Mouse (Mus musculus): Measurements from ENCODE around the gene Foxn2. TPM values are rescaled to one million over a fixed set of nuclear protein-coding genes. Genes with fewer than 3 reads are reported as not detected.
A peak's percentile ranks its signal among the peaks of the same experiment; 100 is the strongest.
"Not testable (repeated sequence)": the region's sequence is repeated elsewhere in the genome, so short reads cannot be mapped to it uniquely, and the experiment has no call there.

Foxn2 gene
- polyA plus RNA-seq, 1 experiment from 2014 or later = 15.7 TPM

GRCm38 (mm10) chr17:88458079-88458478 lies 17.6 kb downstream of the Foxn2 start:
- Histone ChIP-seq H3K4me3 (ENCODE audit: low read depth, low read length) (no peak overlapping the region), H3K27ac (ENCODE audit: low read length) (no peak overlapping the region), H3K4me2 (replicated peaks; ENCODE audit: low read depth, low read length) (no peak overlapping the region), H3K4me1 (ENCODE audit: control insufficient read depth, insufficient read depth, low read length) (0 out of 2 replicates have a peak, but pooled peaks cover 2% of the 10 kb centered on the region), H3K9ac (replicated peaks; ENCODE audit: low read depth, low read length) (no peak overlapping the region), H3K27me3 (ENCODE audit: control insufficient read depth, insufficient read depth, low read length) (no peaks in the 10 kb centered on the region), H3K9me3 (ENCODE audit: control insufficient read depth, low read depth, low read length) (no peaks in the 10 kb centered on the region), H3K36me3 (ENCODE audit: control insufficient read depth, insufficient read depth, low read length) (peaks cover 7% of the 10 kb centered on the region; the same call in 1 of the 2 replicates)
- 91% methylated on average over 3 of the region's 3 CpGs for WGBS
- ATAC-seq (ENCODE audit: insufficient number of reproducible peaks, insufficient read depth, low FRiP score, low read depth) = no peak

- ATAC-seq (ENCODE audit: insufficient number of reproducible peaks, insufficient read depth, low FRiP score, low read depth) = 0 out of 2 replicates have a peak, but pooled peaks have one; percentile 42
- WGBS = 32% methylated on average over 2 of the region's 2 CpGs
- H3K4me2 ChIP-seq (replicated peaks; ENCODE audit: low read depth, low read length) = no peak overlapping the region
Observed at GRCm38 (mm10) chr17:88459516-88459915, 19.0 kb downstream of the Foxn2 start.

GRCm38 (mm10) chr17:88459916-88460901 lies 19.7 kb downstream of the Foxn2 start:
- peak; percentile 33; the same call in 1 of the 2 replicates for ATAC-seq (ENCODE audit: insufficient number of reproducible peaks, insufficient read depth, low FRiP score, low read depth)
- Histone ChIP-seq H3K4me1 (ENCODE audit: control insufficient read depth, insufficient read depth, low read length) (0 out of 2 replicates have a peak, but pooled peaks cover 2% of the 10 kb centered on the region), H3K27me3 (ENCODE audit: control insufficient read depth, insufficient read depth, low read length) (no peaks in the 10 kb centered on the region), H3K9me3 (ENCODE audit: control insufficient read depth, low read depth, low read length) (no peaks in the 10 kb centered on the region), H3K36me3 (ENCODE audit: control insufficient read depth, insufficient read depth, low read length) (peaks cover 7% of the 10 kb centered on the region; the same call in 1 of the 2 replicates), H3K4me2 (replicated peaks; ENCODE audit: low read depth, low read length) (no peak overlapping the region), H3K9ac (replicated peaks; ENCODE audit: low read depth, low read length) (no peak overlapping the region), H3K4me3 (ENCODE audit: low read depth, low read length) (no peak overlapping the region), H3K27ac (ENCODE audit: low read length) (no peak overlapping the region)
- 54% methylated on average over 7 of the region's 7 CpGs for WGBS

More at GRCm38 (mm10) chr17:88459516-88459915, 19.0 kb downstream of the Foxn2 start:
- Histone ChIP-seq H3K4me3 (ENCODE audit: low read depth, low read length) (no peak overlapping the region), H3K9me3 (ENCODE audit: control insufficient read depth, low read depth, low read length) (no peaks in the 10 kb centered on the region), H3K36me3 (ENCODE audit: control insufficient read depth, insufficient read depth, low read length) (peaks cover 7% of the 10 kb centered on the region; the same call in 1 of the 2 replicates), H3K27ac (ENCODE audit: low read length) (no peak overlapping the region), H3K4me1 (ENCODE audit: control insufficient read depth, insufficient read depth, low read length) (0 out of 2 replicates have a peak, but pooled peaks cover 2% of the 10 kb centered on the region), H3K9ac (replicated peaks; ENCODE audit: low read depth, low read length) (no peak overlapping the region), H3K27me3 (ENCODE audit: control insufficient read depth, insufficient read depth, low read length) (no peaks in the 10 kb centered on the region)

- Histone ChIP-seq H3K36me3 (ENCODE audit: control insufficient read depth, insufficient read depth, low read length) (peaks cover 7% of the 10 kb centered on the region; the same call in 1 of the 2 replicates), H3K27ac (ENCODE audit: low read length) (no peak overlapping the region), H3K9ac (replicated peaks; ENCODE audit: low read depth, low read length) (no peak overlapping the region), H3K4me1 (ENCODE audit: control insufficient read depth, insufficient read depth, low read length) (0 out of 2 replicates have a peak, but pooled peaks cover 2% of the 10 kb centered on the region), H3K4me2 (replicated peaks; ENCODE audit: low read depth, low read length) (no peak overlapping the region), H3K9me3 (ENCODE audit: control insufficient read depth, low read depth, low read length) (no peaks in the 10 kb centered on the region), H3K4me3 (ENCODE audit: low read depth, low read length) (no peak overlapping the region), H3K27me3 (ENCODE audit: control insufficient read depth, insufficient read depth, low read length) (no peaks in the 10 kb centered on the region)
- no peak for ATAC-seq (ENCODE audit: insufficient number of reproducible peaks, insufficient read depth, low FRiP score, low read depth)
- 68% methylated on average over 5 of the region's 5 CpGs for WGBS
Observed at GRCm38 (mm10) chr17:88462658-88463057, 22.1 kb downstream of the Foxn2 start.

- Histone ChIP-seq H3K27ac (ENCODE audit: low read length) (no peak overlapping the region), H3K4me2 (replicated peaks; ENCODE audit: low read depth, low read length) (no peak overlapping the region), H3K36me3 (ENCODE audit: control insufficient read depth, insufficient read depth, low read length) (peaks cover 7% of the 10 kb centered on the region; the same call in 1 of the 2 replicates), H3K4me1 (ENCODE audit: control insufficient read depth, insufficient read depth, low read length) (0 out of 2 replicates have a peak, but pooled peaks cover 2% of the 10 kb centered on the region), H3K9me3 (ENCODE audit: control insufficient read depth, low read depth, low read length) (no peaks in the 10 kb centered on the region), H3K4me3 (ENCODE audit: low read depth, low read length) (no peak overlapping the region), H3K9ac (replicated peaks; ENCODE audit: low read depth, low read length) (no peak overlapping the region), H3K27me3 (ENCODE audit: control insufficient read depth, insufficient read depth, low read length) (no peaks in the 10 kb centered on the region)
- ATAC-seq (ENCODE audit: insufficient number of reproducible peaks, insufficient read depth, low FRiP score, low read depth) = no peak; the same call in 1 of the 2 replicates
- WGBS = 49% methylated on average over 1 of the region's 1 CpGs
Observed at GRCm38 (mm10) chr17:88466591-88466990, 26.1 kb downstream of the Foxn2 start.

- Histone ChIP-seq H3K27ac (ENCODE audit: low read length) (no peak overlapping the region), H3K4me1 (ENCODE audit: control insufficient read depth, insufficient read depth, low read length) (0 out of 2 replicates have a peak, but pooled peaks cover under 1% of the 10 kb centered on the region), H3K36me3 (ENCODE audit: control insufficient read depth, insufficient read depth, low read length) (peaks cover 3% of the 10 kb centered on the region; the same call in 1 of the 2 replicates), H3K4me3 (ENCODE audit: low read depth, low read length) (no peak overlapping the region), H3K4me2 (replicated peaks; ENCODE audit: low read depth, low read length) (no peak overlapping the region), H3K9ac (replicated peaks; ENCODE audit: low read depth, low read length) (no peak overlapping the region), H3K27me3 (ENCODE audit: control insufficient read depth, insufficient read depth, low read length) (no peaks in the 10 kb centered on the region), H3K9me3 (ENCODE audit: control insufficient read depth, low read depth, low read length) (no peaks in the 10 kb centered on the region)
- no peak for ATAC-seq (ENCODE audit: insufficient number of reproducible peaks, insufficient read depth, low FRiP score, low read depth)
- WGBS = 91% methylated on average over 6 of the region's 6 CpGs
Observed at GRCm38 (mm10) chr17:88467696-88468095, 27.2 kb downstream of the Foxn2 start.

GRCm38 (mm10) chr17:88468655-88469398 lies 28.3 kb downstream of the Foxn2 start:
- not testable (repeated sequence) for ATAC-seq (ENCODE audit: insufficient number of reproducible peaks, insufficient read depth, low FRiP score, low read depth); H3K27me3 ChIP-seq (ENCODE audit: control insufficient read depth, insufficient read depth, low read length); H3K4me2 ChIP-seq (replicated peaks; ENCODE audit: low read depth, low read length); H3K9ac ChIP-seq (replicated peaks; ENCODE audit: low read depth, low read length); H3K9me3 ChIP-seq (ENCODE audit: control insufficient read depth, low read depth, low read length); H3K36me3 ChIP-seq (ENCODE audit: control insufficient read depth, insufficient read depth, low read length); H3K27ac ChIP-seq (ENCODE audit: low read length); H3K4me1 ChIP-seq (ENCODE audit: control insufficient read depth, insufficient read depth, low read length); H3K4me3 ChIP-seq (ENCODE audit: low read depth, low read length)
- WGBS = 98% methylated on average over 5 of the region's 5 CpGs

- 64% methylated on average over 2 of the region's 2 CpGs for WGBS
- H3K9ac ChIP-seq (replicated peaks; ENCODE audit: low read depth, low read length) = no peak overlapping the region
- no peaks in the 10 kb centered on the region for H3K27me3 ChIP-seq (ENCODE audit: control insufficient read depth, insufficient read depth, low read length)
- no peak overlapping the region for H3K27ac ChIP-seq (ENCODE audit: low read length)
- H3K4me3 ChIP-seq (ENCODE audit: low read depth, low read length) = no peak overlapping the region
- no peaks in the 10 kb centered on the region for H3K9me3 ChIP-seq (ENCODE audit: control insufficient read depth, low read depth, low read length)
- peaks cover 7% of the 10 kb centered on the region; the same call in 1 of the 2 replicates for H3K36me3 ChIP-seq (ENCODE audit: control insufficient read depth, insufficient read depth, low read length)
- no peaks in the 10 kb centered on the region for H3K4me1 ChIP-seq (ENCODE audit: control insufficient read depth, insufficient read depth, low read length)
- ATAC-seq (ENCODE audit: insufficient number of reproducible peaks, insufficient read depth, low FRiP score, low read depth) = no peak
- no peak overlapping the region for H3K4me2 ChIP-seq (replicated peaks; ENCODE audit: low read depth, low read length)
Observed at GRCm38 (mm10) chr17:88473766-88474165, 33.3 kb downstream of the Foxn2 start.

All from stomach, embryonic 14.5 days (tissue).